Mouse (Mus musculus) spleen, postnatal 36 days (tissue): Measurements from ENCODE around the gene Efemp2.

Experiments
- DNase-seq, 2 experiments: peaks; one replicate each; pipeline ENCODE4 v3.0.0; 2022; ENCODE audit warnings: low spot score in 2 of 2, mixed read lengths in 1 of 2

Gene Efemp2

GRCm38 (mm10) chr19:5496052-5496370 is 22.3 kb downstream of the Efemp2 start:
- no peak for DNase-seq

- no peak for DNase-seq
Measured at GRCm38 (mm10) chr19:5500330-5500875, 26.6 kb downstream of the Efemp2 start.

GRCm38 (mm10) chr19:5503687-5504086 is 29.9 kb downstream of the Efemp2 start, which contains the start of gene 1700020D05Rik:
Gene 1700020D05Rik (minus strand): TSS chr19:5503787.
- DNase-seq = no peak

DNA sequence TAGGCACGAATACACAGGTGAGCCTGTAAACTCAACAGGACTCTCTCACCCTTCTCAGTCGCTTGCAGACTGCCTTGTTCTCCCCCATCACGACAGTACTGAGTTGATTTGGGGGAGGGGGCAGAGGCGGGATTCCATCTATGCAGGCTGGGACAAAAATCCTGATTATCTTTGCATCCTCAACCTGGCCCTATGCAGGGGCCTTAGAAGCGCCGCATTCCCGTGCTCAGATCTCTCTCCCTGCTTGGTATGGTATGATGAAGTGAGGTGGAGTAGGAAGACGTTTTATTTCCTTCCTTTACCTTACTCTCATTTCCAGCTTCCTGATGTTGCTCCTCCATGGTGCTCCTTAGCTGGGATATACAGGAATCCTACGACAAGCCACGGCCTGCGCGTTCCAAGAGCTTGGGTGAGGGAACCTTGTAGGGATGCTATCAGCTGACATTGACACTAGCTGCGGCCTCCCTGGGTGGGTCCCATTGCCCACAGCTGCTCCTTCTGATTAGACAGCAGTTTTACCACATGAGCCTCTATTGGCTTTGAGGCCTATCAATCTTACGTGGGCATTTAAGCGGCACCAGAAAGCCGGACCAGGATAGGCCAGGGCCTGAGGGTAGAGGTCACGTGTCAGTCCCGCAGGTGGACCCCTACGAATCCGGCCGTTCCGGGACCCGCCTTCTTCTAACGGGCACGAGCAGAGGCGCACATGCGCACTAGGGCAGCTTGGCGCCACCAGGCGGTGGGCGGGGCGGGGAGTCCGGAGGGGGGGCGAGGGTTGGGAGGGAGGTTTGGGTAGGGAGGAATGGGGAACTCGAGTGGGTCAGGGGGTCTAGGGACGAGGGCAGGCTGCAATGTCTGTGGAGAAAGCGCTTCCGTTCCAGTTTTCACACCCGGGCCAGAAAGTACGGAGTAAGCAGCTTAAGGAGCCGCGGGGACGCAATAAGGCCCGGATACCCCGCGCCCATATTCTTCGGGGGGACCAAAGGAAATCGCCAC is 36.6 kb downstream of the Efemp2 start, which contains the start of gene Snx32:
Gene Snx32 (minus strand): TSS at position 508 of the 996 bp plus-strand sequence.
- peak; percentile 99 for DNase-seq

DNA sequence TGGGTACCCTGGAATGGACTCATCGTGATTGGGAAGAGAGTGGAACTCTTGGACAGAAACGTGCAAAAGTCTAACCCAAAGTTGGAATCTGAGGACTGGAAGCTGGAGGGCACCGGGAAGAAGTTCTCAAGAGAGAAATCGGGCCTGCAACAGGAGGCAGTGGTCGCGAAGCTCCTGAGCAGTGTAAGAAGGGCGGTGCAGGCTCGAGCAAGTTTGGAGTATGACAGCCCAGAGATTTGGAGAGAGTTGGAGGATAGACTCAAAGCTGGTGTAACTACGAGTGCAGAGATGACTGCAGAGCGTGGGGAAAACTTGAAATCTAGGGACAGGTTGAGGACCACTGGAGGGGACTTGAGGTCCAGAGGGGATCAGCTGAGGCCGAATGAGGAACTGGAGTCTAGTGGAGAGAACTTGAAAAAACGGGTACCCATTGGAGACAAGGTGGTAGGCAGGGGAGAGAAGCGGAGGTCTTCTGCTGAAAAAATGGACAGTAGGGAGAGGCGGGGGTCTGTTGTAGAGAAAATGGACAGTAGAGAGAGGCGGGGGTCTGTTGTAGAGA is 37.4 kb downstream of the Efemp2 start:
- DNase-seq = no peak

GRCm38 (mm10) chr19:5512091-5513004 is 38.6 kb downstream of the Efemp2 start:
- peak; percentile 61 to 70 for DNase-seq

GRCm38 (mm10) chr19:5513005-5513349 is 39.2 kb downstream of the Efemp2 start:
- no peak for DNase-seq

- no peak for DNase-seq
Measured at GRCm38 (mm10) chr19:5515840-5516777, 42.4 kb downstream of the Efemp2 start.

DNA sequence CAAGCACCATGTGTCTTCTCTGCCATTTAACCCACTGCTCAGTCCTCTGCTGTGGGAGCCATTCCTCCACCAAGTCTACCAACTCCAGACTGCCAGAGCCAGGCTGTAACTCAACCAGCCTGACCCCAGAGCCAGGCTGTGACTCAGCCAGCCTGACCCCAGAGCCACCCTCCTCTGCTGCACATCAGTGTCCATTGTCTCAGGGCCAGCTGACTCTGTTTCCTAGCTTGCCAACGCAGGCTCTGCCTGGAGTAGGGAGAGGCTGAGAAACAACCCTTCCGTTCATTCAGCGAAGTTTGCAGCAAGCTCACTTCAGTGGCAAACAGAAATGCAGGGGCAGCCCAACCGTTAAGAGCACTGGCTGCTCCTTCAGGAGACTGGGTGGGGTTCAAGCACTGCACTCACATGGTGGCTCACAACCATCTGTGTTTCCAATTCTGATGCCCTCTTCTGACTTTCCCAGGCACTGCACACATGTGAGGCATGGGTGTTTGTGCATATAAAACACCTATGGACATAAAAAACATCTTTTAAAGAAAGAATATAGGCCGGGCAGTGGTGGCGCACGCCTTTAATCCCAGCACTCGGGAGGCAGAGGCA is 43.3 kb downstream of the Efemp2 start:
- no peak for DNase-seq

DNA sequence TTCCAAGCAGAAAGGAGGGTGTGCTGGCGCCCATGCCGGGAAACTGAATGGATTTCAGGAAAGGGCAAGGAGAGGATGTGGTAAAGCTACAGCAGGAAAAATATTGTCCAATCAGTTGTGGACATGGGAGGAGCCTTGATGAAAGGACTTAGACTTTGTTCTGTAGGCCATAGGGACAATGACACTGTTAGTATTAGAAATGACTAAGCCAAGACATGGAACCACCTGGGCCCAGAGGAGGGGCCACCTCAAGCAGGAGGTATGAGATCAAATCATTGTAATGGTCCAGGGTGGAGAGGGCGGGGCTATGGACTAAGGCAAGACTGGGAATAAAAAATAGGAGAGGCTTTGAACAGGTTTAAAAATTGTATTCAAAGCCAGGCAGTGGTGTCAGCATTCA is 45.0 kb downstream of the Efemp2 start:
- no peak for DNase-seq

GRCm38 (mm10) chr19:5525204-5525603 is 51.5 kb downstream of the Efemp2 start:
- no peak for DNase-seq

- DNase-seq = peak; percentile 91 to 93
Measured at GRCm38 (mm10) chr19:5529325-5530137, 55.8 kb downstream of the Efemp2 start.

GRCm38 (mm10) chr19:5530138-5530524 is 56.4 kb downstream of the Efemp2 start:
- no peak for DNase-seq
